Mouse (Mus musculus) frontal cortex, adult 2 months (tissue): ENCODE data around the gene Snd1. TPM values are rescaled to one million over a fixed set of nuclear protein-coding genes. Genes with fewer than 3 reads are reported as not detected.
A peak's percentile ranks its signal among the peaks of the same experiment; 100 is the strongest.

Experiments used
- DNase-seq, 2 experiments: peaks; one replicate each; pipeline ENCODE4 v3.0.0; 2022; ENCODE audit warnings: low spot score in 1 of 2; ENCODE audit errors: extremely low spot score in 1 of 2
- polyA plus RNA-seq: library from polyadenylated mRNA; depleted of rRNA; stranded (reverse); fragments of >200 nt; gene quantifications from 2 replicates; pipeline ENCODE4 v1.2.3, GENCODE M21; 2012

The Snd1 gene
- polyA plus RNA-seq, 1 experiment: 67.8 TPM

GRCm38 (mm10) chr6:28783082-28783647, 308.2 kb downstream of the Snd1 start:
- DNase-seq: no peak

DNA sequence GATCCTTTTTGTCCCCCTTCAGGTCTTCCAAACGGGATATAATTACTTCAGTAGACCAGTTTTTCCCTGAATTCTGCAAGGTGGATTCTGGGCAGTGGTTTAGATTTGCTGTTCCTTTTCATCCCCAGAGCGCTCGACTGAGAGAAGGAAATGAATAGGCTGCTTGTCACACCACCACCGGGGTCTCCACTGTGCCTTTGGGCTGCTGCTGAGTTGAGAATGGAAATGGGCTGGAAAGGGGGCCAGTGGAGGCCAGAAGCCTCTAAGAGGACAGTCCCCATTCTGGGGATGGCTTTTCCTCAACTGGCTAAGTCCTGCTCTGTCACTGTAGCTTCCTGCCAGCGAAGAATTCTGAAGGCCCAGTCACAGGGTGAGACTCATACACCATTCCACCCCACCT, 309.0 kb downstream of the Snd1 start:
- DNase-seq: no peak

- no peak for DNase-seq
Observed at GRCm38 (mm10) chr6:28785770-28786169, 310.8 kb downstream of the Snd1 start.

GRCm38 (mm10) chr6:28787133-28787532, 312.2 kb downstream of the Snd1 start:
- DNase-seq: no peak

DNA sequence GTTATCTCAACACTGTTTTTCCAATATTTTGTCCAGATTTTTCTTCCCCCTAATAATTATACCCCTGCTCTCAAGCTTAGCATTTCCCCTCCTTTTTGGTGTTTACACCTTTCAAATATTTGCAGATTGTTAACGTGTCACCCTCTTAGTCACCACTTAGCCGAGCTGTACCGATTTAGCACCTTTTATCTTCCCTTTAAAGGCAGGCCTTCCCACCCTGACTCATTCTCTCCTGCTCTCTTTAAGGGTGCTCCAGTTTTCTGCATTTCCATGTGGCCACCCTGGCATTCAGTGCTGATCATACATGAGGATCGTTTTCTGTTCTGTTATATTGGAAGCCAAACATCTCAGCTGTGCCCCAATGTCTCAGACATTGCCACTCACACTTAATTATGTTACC, 314.7 kb downstream of the Snd1 start:
- DNase-seq: no peak

DNA sequence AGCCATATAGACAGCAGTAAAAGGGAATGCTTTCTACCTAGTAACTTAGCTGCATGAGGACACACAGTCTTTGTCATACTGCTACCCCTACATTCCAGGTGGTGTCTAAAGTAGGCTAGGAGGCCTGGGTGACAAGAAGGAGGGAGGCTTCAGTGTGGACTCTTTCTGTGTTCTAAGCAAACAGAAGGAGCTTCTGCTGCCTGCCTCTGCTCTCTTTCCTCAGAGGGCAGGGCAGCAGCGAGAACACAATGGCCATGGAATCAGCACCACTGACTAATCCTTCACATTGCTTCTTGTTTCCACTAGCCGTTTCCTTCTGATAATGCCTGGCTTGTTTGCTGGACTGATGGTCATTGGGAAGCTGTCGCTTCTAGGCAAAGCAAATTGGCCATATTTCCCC, 316.2 kb downstream of the Snd1 start:
- no peak for DNase-seq

DNA sequence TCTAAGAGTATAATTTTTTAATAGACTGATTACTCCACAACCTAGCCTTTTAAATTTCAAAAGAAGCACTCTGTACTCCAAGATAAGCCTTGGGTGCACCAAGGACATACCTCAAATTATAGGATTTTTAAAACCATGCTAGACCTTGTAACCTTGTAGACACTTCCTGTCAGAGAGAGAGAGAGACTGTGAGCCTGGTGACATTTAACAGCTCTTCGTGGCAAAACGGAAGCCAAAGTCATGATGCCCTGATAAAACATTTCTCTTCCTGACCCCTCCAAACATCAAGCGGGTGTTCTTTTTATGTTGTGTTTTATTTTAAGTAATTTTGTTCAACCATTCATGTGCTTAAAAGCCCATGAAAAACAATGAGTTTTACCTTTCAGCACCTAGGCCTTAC, 316.9 kb downstream of the Snd1 start:
- DNase-seq: no peak

- DNase-seq: no peak
Observed at GRCm38 (mm10) chr6:28795380-28795779, 320.4 kb downstream of the Snd1 start.

DNA sequence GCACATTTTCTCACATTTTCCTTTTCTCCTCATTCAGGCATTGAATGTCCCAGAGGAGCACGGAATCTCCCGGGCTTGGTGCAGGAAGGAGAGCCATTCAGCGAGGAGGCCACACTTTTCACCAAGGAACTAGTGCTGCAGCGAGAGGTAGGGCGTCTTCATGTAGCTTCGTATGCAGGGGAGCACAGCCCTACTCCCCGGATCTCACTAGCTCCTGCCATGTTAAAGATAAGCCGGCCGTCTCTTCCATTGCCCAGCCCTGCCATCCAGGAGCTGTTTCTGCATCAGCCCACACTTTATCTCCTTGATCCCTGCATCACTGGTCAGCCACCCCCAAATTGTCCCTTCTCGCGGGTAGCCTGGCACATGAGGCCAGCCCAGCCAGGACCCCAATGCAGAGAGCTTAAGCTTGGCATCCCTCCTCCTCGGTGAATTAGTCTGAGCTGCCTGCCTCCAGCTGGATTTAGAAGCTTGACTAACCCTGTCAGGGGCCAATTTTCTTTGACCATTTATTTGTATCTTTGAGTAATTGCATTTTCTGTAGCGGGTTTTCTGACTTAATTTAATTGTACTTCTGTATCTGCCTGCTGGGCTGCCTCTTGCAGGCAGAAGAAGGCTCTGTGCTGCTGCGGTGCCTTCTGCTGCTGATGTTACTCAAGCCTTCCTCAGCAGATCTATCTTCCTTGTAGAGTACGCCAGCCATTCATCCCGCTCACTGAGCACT, 321.0 kb downstream of the Snd1 start:
- DNase-seq: no peak

- no peak for DNase-seq
Observed at GRCm38 (mm10) chr6:28799818-28800217, 324.9 kb downstream of the Snd1 start.

GRCm38 (mm10) chr6:28800976-28801375, 326.0 kb downstream of the Snd1 start:
- peak; percentile 65 to 81 for DNase-seq

DNA sequence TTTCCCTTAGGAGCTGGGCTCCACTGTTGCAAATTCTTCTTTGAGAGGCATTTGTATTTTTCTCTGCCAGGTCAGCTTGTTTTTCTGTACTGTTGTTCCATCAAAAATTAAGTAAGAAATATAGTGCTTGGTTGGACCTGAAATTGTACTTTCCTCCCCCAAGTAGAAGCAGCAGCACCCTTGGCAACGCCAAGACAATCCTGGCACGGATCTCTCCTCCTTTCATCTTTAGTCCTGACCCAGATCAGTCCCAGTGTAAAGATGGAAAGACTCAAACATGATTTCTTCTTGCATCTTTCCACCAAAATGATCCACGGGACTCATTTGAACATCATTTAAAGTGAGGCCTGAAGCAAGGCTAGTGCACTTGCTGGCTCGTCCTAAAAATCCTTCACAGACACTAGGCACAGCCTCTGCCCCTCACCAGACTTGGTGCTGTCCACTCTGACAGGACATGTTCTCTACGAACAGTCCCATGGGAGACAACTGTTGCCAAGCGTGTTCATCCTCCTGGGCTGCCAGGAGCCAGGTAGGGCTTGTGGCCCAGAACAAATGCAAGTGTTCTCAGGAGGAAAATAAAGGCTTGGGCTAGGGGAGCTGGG, 328.8 kb downstream of the Snd1 start:
- no peak for DNase-seq

DNA sequence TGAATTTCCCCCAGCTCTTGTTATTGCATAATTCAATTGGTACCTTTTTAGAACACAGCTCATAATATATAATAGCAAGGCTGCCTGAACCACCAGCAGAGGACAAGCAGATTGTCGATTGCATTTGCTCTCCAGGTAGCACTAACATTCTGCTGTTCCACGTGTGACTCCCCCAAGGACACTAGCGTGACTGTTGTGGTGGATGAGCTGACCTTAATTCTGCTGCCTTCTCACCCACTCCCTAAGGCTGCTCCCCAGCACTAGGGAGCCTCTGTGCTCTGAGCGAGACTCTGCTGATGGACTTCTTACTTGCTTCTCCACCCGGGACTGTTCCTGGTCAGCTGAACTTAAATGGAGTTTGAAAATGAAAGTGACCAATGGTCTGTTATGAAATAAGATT, 329.8 kb downstream of the Snd1 start:
- DNase-seq: no peak

- peak in 1 of 2 experiments; percentile 52 for DNase-seq
Observed at GRCm38 (mm10) chr6:28813057-28813456, 338.1 kb downstream of the Snd1 start.

GRCm38 (mm10) chr6:28814895-28815294, 340.0 kb downstream of the Snd1 start:
- no peak for DNase-seq

- peak; percentile 81 for DNase-seq
Observed at GRCm38 (mm10) chr6:28817039-28817438, 342.1 kb downstream of the Snd1 start.

GRCm38 (mm10) chr6:28819509-28820358, 344.8 kb downstream of the Snd1 start:
- DNase-seq: no peak

- no peak for DNase-seq
Observed at GRCm38 (mm10) chr6:28822296-28822695, 347.4 kb downstream of the Snd1 start.

DNA sequence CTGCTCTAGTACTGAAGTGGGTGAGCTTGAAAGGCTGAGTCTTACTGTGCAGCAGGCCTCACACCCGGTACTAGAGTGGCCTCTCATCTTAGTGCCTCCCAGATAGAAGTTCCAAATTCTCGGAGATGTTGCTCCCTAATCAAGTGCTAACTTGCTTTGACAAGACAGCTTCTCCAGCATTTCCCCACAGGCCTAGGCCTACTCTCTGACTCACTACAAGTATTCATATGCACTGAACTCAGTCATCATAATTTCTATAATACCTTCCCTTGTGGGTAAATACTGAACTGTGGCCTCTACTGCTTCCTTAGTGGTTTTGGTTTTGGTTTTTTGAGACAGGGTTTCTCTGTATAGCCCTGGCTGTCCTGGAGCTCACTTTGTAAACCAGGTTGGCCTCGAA, 348.4 kb downstream of the Snd1 start:
- no peak for DNase-seq

- no peak for DNase-seq
Observed at GRCm38 (mm10) chr6:28823802-28824201, 348.9 kb downstream of the Snd1 start.

DNA sequence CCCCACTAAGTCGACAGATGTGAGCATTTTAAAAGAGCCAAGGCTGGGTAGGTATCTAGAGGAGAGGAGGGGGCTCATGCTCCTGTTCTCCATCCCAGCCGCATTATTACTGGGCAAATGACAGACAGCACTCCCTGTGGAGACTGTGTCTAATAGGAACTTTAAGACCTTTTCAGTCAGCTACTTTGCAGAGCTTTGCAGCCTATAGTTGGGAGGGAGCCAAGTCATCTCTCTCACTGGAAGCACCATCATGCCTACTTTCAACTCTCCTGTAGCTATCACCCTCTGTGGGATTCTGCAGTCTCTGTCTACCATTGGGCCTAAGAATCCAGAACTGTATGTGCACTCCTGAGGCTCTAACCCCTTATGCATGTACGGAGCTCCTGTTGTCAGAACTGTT, 351.0 kb downstream of the Snd1 start:
- DNase-seq: no peak
